Mouse (Mus musculus): ENCODE measurements around the gene Stk24. TPM values are rescaled to one million over a fixed set of nuclear protein-coding genes. Genes with fewer than 3 reads are reported as not detected.

Gene Stk24
- polyA plus RNA-seq, 1 experiment from 2014 or later, result 15.2 TPM

GRCm38 (mm10) chr14:121361319-121362114, 18.3 kb downstream of the Stk24 start:
- H3K4me2 ChIP-seq, result no peak overlapping the region
- H3K36me3 ChIP-seq, result no peaks in the 10 kb centered on the region
- no peaks in the 10 kb centered on the region for H3K9me3 ChIP-seq (replicated peaks)
- ATAC-seq (ENCODE audit: low FRiP score), result no peak
- no peaks in the 10 kb centered on the region for H3K27me3 ChIP-seq (replicated peaks)
- peaks cover 45% of the 10 kb centered on the region for H3K4me1 ChIP-seq
- 90% methylated on average over 17 of the region's 17 CpGs for WGBS
- H3K4me3 ChIP-seq (replicated peaks), result no peak overlapping the region
- H3K27ac ChIP-seq (replicated peaks), result no peak overlapping the region
- H3K9ac ChIP-seq (replicated peaks), result no peak overlapping the region

DNA sequence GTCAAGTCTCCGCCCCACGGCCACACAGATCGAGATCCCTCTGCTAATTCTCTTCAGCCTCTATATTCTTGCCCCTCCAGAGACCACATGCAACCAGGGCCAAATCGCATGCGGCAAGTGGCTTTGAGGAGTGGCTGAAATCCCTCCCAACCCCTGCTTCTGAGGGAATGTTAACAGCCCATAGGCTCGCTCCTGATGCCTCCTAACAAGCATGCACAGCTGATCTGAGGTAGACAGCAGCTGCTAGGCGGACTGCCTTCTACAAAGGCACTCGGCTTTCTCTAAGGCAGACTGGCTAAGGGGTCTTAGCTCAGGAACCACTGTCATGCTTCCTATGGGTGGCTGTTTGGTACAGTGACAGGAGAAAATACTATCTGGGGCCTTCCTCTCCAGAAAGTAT, 20.0 kb downstream of the Stk24 start:
- Histone ChIP-seq H3K36me3 (no peaks in the 10 kb centered on the region), H3K4me2 (no peak overlapping the region), H3K9ac (replicated peaks) (no peak overlapping the region), H3K4me1 (peaks cover 34% of the 10 kb centered on the region), H3K27ac (replicated peaks) (no peak overlapping the region), H3K27me3 (replicated peaks) (no peaks in the 10 kb centered on the region), H3K4me3 (replicated peaks) (no peak overlapping the region), H3K9me3 (replicated peaks) (no peaks in the 10 kb centered on the region)
- ATAC-seq (ENCODE audit: low FRiP score), result no peak
- 70% methylated on average over 8 of the region's 8 CpGs for WGBS

DNA sequence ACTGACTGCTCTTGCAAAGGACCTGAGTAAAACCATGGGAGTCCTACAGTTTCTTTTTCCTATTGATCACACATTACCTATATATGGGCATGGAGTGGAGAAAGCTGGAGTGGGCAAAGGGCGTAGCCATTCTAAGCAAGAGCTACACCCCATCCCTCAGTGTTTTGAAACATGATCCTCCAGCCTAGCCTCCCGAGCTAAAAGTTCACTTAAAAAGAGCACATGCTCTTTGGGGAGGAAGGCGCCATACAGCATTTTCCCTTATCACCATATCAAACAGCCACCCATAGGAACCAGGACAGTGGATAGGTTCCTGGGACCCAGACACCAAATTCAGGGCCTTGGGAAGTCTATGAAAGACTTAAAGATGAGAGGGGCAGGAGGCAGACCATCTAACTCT, 20.8 kb downstream of the Stk24 start:
- no peak for ATAC-seq (ENCODE audit: low FRiP score)
- 58% methylated on average over 3 of the region's 3 CpGs for WGBS

DNA sequence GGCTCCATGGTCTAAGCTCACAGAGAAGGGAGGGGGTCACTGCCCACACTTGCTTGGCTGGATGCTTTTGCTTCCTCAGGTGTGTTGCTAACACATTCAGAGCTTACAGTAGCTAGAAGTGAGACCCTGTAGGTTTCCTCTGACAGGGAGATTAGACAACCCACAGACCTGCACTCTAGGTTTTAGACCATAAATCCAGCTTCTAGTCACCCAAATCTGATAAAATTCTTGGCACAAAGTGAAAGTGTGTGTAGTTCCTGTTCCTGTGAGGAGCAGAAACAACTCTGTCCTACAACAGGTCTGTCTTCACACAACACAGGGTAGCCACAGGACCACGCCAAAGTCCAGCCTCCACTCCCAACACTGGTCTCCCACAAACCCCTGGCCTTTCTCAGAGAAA, 21.5 kb downstream of the Stk24 start:
- Histone ChIP-seq H3K4me1 (peaks cover 37% of the 10 kb centered on the region), H3K27me3 (replicated peaks) (no peaks in the 10 kb centered on the region), H3K4me2 (no peak overlapping the region), H3K27ac (replicated peaks) (no peak overlapping the region), H3K9ac (replicated peaks) (no peak overlapping the region), H3K36me3 (no peaks in the 10 kb centered on the region), H3K4me3 (replicated peaks) (no peak overlapping the region), H3K9me3 (replicated peaks) (no peaks in the 10 kb centered on the region)
- no peak for ATAC-seq (ENCODE audit: low FRiP score)
- WGBS, result 92% methylated on average over 1 of the region's 1 CpGs

More for the DNA sequence above, 20.8 kb downstream of the Stk24 start:
- H3K27ac ChIP-seq (replicated peaks), result no peak overlapping the region
- no peaks in the 10 kb centered on the region for H3K36me3 ChIP-seq
- H3K4me1 ChIP-seq, result peaks cover 37% of the 10 kb centered on the region
- H3K4me2 ChIP-seq, result no peak overlapping the region
- no peaks in the 10 kb centered on the region for H3K27me3 ChIP-seq (replicated peaks)
- H3K9ac ChIP-seq (replicated peaks), result no peak overlapping the region
- H3K9me3 ChIP-seq (replicated peaks), result no peaks in the 10 kb centered on the region
- H3K4me3 ChIP-seq (replicated peaks), result no peak overlapping the region

DNA sequence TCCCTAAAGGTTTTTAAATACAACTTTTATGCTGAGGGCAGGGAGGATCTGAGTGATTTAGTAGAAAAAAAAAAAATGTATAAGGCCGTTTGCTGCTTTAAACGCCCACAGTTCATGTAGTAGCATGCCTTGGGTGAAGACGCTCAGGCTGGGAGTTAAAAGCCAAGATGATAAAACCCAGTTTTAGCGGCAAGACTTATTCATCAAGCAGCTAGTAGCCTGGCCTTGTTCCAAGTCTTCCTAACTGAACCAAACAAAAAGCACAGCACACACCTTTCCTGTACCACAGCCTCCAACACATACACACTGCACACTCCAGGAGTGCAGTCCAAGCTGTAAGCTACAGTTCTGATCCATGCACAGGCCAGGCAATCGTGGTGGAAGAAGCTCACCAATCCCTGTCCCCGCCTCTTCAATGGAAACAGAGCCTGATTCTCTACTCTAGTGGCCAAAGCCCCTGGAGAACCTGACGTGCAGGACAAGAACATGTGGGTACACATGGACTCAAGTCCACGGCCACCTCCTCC, 23.4 kb downstream of the Stk24 start:
- WGBS, result 70% methylated on average over 8 of the region's 8 CpGs
- H3K4me2 ChIP-seq, result no peak overlapping the region
- no peak overlapping the region for H3K4me3 ChIP-seq (replicated peaks)
- no peaks in the 10 kb centered on the region for H3K9me3 ChIP-seq (replicated peaks)
- H3K36me3 ChIP-seq, result no peaks in the 10 kb centered on the region
- H3K27ac ChIP-seq (replicated peaks), result no peak overlapping the region
- H3K4me1 ChIP-seq, result peaks cover 31% of the 10 kb centered on the region
- no peak overlapping the region for H3K9ac ChIP-seq (replicated peaks)
- no peaks in the 10 kb centered on the region for H3K27me3 ChIP-seq (replicated peaks)
- no peak for ATAC-seq (ENCODE audit: low FRiP score)

DNA sequence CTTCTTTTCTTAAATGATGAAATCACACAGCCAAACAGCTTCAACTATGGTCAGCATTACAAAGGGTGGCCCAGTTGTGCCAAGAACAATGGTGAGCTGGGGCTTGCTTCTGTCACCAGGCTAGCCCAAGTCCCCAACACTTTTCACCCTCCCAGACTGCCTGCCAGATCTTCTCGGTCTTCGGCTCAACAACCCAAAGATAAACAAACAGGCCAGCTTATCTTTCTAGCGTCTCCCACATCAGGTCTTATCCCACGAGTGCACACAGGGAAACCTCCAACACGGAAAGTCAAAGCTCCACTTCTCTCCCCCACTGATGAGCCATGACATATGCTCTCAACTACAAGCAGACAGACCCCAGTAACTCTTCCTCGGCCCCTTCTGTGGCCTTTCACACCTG, 24.1 kb downstream of the Stk24 start:
- H3K36me3 ChIP-seq, result no peaks in the 10 kb centered on the region
- no peak for ATAC-seq (ENCODE audit: low FRiP score)
- H3K9me3 ChIP-seq (replicated peaks), result no peaks in the 10 kb centered on the region
- H3K4me1 ChIP-seq, result peaks cover 31% of the 10 kb centered on the region
- H3K27ac ChIP-seq (replicated peaks), result no peak overlapping the region
- no peak overlapping the region for H3K9ac ChIP-seq (replicated peaks)
- H3K4me3 ChIP-seq (replicated peaks), result no peak overlapping the region
- no peaks in the 10 kb centered on the region for H3K27me3 ChIP-seq (replicated peaks)
- no peak overlapping the region for H3K4me2 ChIP-seq
- 83% methylated on average over 6 of the region's 6 CpGs for WGBS

GRCm38 (mm10) chr14:121353648-121354377, 26.0 kb downstream of the Stk24 start:
- WGBS, result 87% methylated on average over 10 of the region's 10 CpGs
- H3K4me2 ChIP-seq, result no peak overlapping the region
- peaks cover 37% of the 10 kb centered on the region for H3K4me1 ChIP-seq
- no peak overlapping the region for H3K27ac ChIP-seq (replicated peaks)
- H3K27me3 ChIP-seq (replicated peaks), result no peaks in the 10 kb centered on the region
- ATAC-seq (ENCODE audit: low FRiP score), result no peak
- H3K9me3 ChIP-seq (replicated peaks), result no peaks in the 10 kb centered on the region
- no peak overlapping the region for H3K4me3 ChIP-seq (replicated peaks)
- no peak overlapping the region for H3K9ac ChIP-seq (replicated peaks)
- no peaks in the 10 kb centered on the region for H3K36me3 ChIP-seq

DNA sequence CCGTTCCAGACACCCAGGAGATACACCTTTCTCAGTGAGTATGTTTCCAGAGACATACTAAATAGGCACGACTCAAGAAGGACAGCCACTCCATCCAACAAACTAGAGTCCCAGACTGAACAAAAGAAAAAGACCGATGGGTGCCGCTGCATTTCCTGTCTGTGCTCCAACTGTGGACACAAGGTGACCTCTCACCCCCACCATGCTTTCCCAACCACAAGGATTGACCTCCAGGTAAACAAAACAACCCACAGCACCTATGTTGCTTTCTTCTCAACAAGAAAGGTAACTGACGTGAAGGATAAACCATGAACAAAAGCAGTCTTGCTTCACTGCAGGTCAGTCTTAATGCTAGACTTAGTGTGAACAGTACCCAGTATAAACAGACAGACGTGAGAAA, 27.1 kb downstream of the Stk24 start:
- peaks cover 40% of the 10 kb centered on the region for H3K4me1 ChIP-seq
- ATAC-seq (ENCODE audit: low FRiP score), result no peak
- no peaks in the 10 kb centered on the region for H3K27me3 ChIP-seq (replicated peaks)
- H3K9ac ChIP-seq (replicated peaks), result no peak overlapping the region
- H3K9me3 ChIP-seq (replicated peaks), result no peaks in the 10 kb centered on the region
- 92% methylated on average over 6 of the region's 6 CpGs for WGBS
- no peak overlapping the region for H3K4me3 ChIP-seq (replicated peaks)
- H3K4me2 ChIP-seq, result no peak overlapping the region
- no peaks in the 10 kb centered on the region for H3K36me3 ChIP-seq
- H3K27ac ChIP-seq (replicated peaks), result no peak overlapping the region

DNA sequence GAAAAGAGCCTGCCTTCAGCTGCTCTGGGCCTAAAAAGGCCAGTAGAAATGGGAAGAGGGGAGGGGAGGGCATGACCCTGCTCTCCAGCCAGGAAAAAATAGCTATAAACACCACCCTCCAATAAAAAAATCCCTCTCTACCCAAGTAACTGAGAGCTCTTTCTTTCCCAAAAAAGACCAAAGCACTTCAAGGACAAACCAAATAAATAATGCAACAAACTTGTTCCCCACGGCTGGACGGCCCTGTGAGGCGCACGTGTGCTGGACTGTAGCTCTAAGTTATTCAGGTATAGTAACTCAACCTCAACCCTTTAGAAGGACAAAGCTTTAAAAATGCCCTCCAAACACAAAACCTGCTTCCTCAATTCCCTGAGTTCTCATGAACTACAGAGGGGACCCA, 28.1 kb downstream of the Stk24 start:
- Histone ChIP-seq H3K4me1 (peaks cover 41% of the 10 kb centered on the region), H3K4me2 (no peak overlapping the region), H3K27me3 (replicated peaks) (no peaks in the 10 kb centered on the region), H3K36me3 (no peaks in the 10 kb centered on the region), H3K27ac (replicated peaks) (no peak overlapping the region), H3K9me3 (replicated peaks) (no peaks in the 10 kb centered on the region), H3K4me3 (replicated peaks) (no peak overlapping the region), H3K9ac (replicated peaks) (no peak overlapping the region)
- 75% methylated on average over 4 of the region's 4 CpGs for WGBS
- no peak for ATAC-seq (ENCODE audit: low FRiP score)

DNA sequence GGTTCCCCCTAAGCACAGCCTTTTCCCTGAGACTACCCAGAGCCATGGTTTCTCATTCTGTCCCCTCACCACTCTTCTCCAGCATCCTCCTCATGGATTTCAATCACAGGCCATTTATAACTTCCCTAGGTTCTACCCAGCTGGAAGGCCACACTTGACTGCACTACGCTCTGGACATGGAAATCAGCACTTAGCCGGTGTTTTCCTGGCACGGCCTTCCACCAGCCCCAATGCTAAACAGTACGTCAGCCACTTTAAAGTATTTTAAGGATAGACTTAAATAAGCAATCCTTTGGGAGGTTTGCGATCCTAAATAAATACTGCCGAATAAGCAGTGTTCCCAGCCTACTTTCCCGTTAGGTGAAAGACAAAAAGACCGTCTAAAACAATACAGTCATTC, 29.8 kb downstream of the Stk24 start:
- H3K4me3 ChIP-seq (replicated peaks), result no peak overlapping the region
- no peaks in the 10 kb centered on the region for H3K36me3 ChIP-seq
- H3K4me2 ChIP-seq, result no peak overlapping the region
- no peaks in the 10 kb centered on the region for H3K9me3 ChIP-seq (replicated peaks)
- H3K9ac ChIP-seq (replicated peaks), result no peak overlapping the region
- no peak for ATAC-seq (ENCODE audit: low FRiP score)
- H3K27me3 ChIP-seq (replicated peaks), result no peaks in the 10 kb centered on the region
- peaks cover 42% of the 10 kb centered on the region for H3K4me1 ChIP-seq
- peak overlapping the region; percentile 45; the same call in 1 of the 2 replicates for H3K27ac ChIP-seq (replicated peaks)
- 72% methylated on average over 8 of the region's 8 CpGs for WGBS

DNA sequence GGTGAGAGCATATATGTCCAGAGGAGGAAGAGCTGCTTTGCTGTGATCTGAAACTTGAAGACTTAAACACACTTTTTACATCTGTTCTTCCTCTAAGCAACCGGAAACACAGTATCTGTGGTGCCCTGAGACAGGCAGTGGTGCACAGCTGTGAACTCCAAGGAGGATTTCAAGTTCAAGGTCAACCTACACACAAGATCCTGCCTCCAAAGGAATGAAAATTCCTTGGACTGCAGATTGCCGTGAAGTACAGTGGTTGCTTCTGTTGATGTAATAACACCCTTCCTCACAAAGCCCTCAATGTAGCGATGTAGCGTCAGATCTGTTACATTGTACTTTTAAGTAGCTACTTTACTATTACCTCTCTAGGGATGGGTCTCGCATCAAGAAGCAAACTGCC, 30.5 kb downstream of the Stk24 start:
- Histone ChIP-seq H3K27ac (replicated peaks) (no peak overlapping the region), H3K27me3 (replicated peaks) (no peaks in the 10 kb centered on the region), H3K4me1 (peaks cover 42% of the 10 kb centered on the region), H3K4me3 (replicated peaks) (no peak overlapping the region), H3K9ac (replicated peaks) (no peak overlapping the region), H3K4me2 (no peak overlapping the region), H3K36me3 (no peaks in the 10 kb centered on the region), H3K9me3 (replicated peaks) (no peaks in the 10 kb centered on the region)
- ATAC-seq (ENCODE audit: low FRiP score), result no peak
- WGBS, result 77% methylated on average over 5 of the region's 5 CpGs

GRCm38 (mm10) chr14:121348256-121348655, 31.6 kb downstream of the Stk24 start:
- H3K4me2 ChIP-seq, result no peak overlapping the region
- WGBS, result 45% methylated on average over 8 of the region's 8 CpGs
- no peaks in the 10 kb centered on the region for H3K36me3 ChIP-seq
- ATAC-seq (ENCODE audit: low FRiP score), result no peak
- no peaks in the 10 kb centered on the region for H3K27me3 ChIP-seq (replicated peaks)
- no peak overlapping the region for H3K4me3 ChIP-seq (replicated peaks)
- peaks cover 49% of the 10 kb centered on the region for H3K4me1 ChIP-seq
- 0 out of 2 replicates have a peak overlapping the region, but pooled peaks have one; percentile 28 for H3K27ac ChIP-seq (replicated peaks)
- H3K9me3 ChIP-seq (replicated peaks), result no peaks in the 10 kb centered on the region
- H3K9ac ChIP-seq (replicated peaks), result no peak overlapping the region
